Mouse (Mus musculus): ENCODE measurements at regions not wholly inside any gene's neighbourhood (a gene's known extent, or its start where the extent isn't known, plus 50 kb on each side); places are given as distances from the start of the nearest gene placed in this dataset.
A peak's percentile ranks its signal among the peaks of the same experiment; 100 is the strongest.

DNA sequence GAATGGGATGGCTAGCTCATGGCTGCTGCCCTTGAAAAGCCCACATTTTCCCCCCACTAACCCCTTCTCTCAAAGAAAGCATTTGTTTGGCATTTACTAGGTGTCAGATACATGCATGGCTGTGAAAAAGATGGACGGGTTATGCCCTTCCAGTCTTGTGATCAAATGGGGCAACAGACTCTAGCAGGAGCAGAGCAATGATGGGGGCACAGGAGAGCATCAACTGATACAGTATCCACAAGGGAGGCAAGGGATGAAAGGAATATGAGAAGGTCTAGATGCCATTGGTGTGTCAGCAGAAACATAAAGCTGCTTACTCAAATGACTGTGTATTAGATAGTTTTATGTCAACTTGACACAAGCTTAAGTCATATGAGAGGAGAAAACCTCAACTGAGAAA lies 315.9 kb downstream of the Mycn start:
- DNase-seq (ENCODE audit: low read depth): no peak

DNA sequence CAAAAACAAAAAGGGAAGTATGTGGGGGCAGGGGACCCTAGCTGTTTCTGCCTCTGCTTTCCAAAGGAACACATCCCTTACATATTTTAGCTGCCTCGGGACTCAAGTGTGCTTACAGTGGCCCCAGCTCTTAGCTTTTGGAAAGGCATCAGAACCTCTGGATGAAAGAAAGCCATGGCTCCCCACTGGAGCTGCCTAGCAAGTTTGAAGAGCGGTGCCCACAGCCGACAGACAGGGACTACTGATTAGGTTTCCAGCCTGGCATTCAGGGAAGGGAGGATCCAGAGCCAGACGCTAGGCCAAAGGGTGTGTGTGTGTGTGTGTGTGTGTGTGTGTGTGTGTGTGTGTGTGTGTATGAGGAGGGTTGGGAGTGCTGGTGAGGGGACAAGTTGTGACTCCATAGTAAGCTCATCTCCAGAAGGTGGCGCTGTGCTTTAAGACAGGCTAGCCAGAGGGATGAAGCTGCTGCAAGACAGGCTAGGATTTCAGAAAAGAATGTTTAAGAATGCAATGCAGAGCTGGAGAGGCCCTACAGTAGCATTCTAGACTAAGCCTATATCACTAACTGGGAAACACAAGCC lies 318.9 kb downstream of the Mycn start:
- peak; percentile 32 for DNase-seq (ENCODE audit: low read depth)

DNA sequence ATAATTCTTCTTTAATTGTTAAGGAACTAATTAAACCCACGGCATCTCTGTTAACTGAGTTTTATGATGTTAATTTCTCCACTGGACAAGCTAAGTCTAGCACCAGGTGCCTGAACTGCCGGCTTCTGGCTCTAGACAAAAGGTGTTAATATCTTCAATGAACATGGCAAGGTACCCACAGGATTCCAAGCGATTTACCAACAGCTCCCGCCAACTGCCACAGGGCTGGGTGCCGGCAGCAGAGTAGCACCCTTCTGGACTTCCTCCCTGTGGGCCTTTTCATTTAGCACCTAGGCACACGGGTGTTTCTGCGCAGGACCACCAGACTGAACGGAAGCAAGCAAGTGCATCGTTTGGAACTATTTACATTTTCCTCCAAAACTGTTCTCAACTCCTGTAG lies 320.2 kb downstream of the Mycn start:
- DNase-seq (ENCODE audit: low read depth): no peak

DNA sequence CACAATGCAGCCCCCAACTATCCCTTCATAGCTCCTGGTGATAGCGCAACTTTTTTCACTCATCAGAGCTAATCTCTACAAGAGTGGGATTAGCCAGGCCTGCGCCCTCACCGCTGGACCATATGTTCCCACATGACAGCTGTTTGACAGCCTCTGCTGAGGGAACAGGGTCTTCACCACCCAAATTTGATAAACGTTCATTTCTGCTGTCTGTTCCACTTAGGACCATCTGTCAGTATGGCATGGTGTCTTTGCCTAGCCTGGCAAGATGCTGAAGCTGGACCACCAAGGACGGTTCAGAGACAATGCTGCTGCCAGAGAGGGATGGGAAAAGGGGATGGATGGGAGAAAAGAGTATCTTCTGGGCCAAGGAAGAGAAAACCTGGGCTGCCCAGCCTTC lies 321.4 kb downstream of the Mycn start:
- DNase-seq (ENCODE audit: low read depth): no peak

DNA sequence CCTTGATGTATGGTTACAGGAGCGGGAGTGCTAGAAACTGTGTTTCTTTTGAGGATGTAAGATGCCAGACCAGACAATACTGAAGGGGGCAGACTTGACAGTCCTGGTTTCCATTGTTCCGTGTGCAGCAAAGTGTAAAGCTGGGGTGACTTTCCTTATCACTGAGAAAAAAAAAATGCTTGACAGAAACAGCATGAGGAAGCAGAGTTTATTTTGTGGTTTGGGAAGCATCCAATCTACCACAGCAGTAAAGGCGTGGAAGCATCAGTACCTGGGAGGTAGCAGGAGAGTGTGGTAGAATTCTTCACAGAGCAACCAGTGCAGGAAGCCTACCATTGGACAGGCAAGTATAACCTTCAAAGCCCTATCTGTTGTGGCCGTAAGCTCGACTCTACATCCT lies 322.3 kb downstream of the Mycn start:
- DNase-seq (ENCODE audit: low read depth): no peak

DNA sequence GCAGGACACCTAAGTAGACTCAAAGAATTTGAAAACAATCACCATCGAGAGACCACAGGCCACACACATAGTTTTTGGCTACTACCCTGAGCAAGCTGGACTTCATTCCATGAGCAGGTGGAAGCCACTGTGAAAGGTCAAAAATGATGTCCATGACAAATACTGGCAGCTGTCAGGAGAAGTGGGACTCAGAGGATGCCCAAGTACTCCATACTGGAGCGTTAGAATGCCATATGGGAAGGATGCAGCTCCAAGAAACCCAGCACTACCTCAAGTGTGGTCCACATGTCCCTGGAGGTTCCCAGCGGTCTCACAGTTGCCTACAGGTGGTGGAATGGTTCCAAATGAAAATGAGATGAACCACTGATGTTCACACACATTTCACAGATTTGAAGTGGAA lies 329.2 kb downstream of the Mycn start:
- no peak for DNase-seq (ENCODE audit: low read depth)

DNA sequence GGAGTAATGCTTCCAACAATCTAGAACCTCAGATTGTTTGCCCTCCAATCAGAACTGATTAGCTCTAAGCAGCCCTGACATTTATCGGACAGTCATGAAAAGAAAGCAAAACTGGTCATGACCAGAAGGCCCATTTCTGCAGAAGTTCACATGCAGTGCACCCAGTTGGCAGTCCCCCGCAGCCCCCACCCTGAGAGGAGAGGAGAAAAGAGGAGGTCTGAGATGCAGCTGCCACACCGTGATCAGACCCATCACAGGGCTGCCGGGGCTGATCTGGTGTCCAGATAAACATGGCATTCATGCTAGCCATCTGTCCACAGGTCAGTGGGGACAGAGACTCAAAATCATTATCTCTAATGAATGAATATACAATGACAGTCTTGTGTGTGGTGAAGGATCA lies 330.9 kb downstream of the Mycn start:
- no peak for DNase-seq (ENCODE audit: low read depth)

DNA sequence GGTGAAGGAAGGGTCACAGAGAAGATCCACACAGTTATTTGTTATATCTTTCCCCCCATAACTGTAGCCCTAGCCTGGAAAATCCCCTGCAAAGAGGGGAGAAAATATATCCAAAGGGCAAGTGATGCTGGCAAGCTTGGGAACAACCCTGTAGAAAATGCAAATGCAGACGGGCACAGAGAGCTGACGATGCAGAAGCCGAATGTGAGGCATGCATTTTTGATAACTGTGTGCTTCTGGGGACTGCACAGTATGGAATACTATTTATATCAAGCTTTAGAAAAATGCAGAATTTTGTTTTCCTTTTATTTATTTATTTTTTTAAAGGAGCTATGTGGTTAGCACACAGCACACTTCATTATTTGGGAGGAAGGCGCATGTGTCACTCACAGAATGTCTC lies 333.7 kb downstream of the Mycn start:
- DNase-seq (ENCODE audit: low read depth): no peak

DNA sequence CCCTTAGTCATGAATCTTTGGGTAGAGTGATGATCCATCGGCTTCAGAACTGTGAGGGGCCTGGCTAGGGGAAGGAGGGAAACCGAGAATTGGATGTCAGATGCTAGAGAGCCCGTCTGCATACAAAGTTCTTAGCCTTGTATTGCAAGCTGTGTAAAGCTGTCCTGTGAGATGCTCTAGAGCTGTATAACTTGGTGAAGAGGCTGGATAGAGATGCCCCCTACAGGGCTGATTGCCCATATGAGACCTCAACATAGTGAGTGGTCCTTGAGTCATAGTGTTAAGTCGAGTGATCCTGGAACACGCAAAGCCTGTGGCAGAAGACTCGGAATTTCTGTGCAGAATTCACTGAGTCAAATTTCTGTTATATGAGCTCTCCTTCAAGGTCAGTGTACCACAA lies 334.8 kb downstream of the Mycn start:
- no peak for DNase-seq (ENCODE audit: low read depth)

DNA sequence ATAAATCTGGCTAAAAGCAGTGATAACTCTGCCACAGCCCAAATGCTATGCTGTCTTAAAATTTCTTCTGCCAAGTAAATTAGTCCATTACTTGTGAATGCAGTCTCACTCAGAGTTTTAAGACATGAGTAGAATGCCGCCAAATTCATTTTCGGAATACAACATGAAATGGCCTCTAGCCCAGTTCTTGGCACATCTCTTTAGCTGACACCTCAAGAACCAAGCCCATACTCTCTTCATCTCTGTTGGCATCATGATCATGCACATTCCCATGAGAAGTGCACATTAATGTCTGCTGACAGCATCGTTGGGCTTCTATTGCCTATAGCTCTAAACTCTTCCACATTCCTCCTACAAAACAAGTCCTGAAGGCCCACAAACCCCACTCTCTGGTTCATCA lies 336.2 kb downstream of the Mycn start:
- DNase-seq (ENCODE audit: low read depth): no peak

DNA sequence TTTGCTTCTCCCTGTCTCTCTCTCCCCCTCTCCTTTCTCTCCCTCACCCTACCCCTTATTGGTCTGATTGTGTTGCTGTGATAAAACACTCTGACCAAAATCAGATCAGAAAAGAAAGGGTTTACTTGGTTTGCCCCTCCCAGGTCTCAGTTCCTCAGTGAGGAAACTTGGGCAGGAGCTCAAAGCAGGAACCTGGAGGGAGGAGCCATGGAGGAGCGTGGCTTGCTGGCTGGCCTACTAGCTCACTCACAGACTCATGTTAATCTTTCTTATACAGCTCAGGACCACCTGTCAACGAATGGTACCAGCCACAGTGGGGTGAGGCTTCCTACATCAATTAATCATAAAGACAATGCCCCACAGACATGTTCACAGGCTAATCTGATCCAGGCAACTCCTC lies 339.4 kb downstream of the Fam49a start:
- no peak for DNase-seq (ENCODE audit: low read depth)

DNA sequence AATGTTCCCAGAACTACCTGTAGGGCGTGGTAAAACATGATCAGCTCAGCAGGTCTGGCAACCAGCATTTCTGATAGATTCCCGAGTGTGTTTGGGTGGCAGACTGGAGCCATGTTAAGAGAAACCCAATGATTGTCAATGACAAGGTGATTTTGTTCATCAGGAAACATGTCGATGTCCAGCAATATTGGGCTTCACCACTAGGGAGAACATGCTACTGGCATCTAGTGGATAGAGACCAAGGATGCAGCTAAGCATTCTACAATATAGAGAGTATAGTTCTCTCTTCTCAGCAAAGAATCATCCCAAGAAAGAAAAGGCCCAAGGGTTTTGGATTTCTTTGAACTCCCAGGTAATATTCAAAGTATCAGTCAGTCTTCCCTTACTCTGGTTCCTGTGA lies 333.5 kb downstream of the Fam49a start:
- no peak for DNase-seq (ENCODE audit: low read depth)

DNA sequence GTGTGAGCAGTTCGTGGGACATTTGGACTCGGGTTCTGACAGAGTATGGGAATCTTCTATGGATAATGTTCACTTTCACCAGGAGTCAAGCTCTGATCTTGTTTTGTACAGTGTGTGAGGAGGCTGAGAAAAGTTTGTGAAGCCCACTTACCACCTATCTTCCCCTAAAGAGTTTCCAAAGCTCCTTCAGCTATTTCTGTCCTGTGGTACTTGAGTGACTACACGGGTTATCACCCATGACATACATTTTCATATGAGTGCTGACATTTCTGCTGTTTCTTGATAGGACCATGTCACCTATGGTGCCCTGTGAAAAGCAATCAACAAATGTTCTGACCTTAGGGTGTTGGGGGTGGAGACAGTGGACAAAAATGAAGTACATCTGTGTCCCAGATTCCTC lies 332.6 kb downstream of the Fam49a start:
- no peak for DNase-seq (ENCODE audit: low read depth)

DNA sequence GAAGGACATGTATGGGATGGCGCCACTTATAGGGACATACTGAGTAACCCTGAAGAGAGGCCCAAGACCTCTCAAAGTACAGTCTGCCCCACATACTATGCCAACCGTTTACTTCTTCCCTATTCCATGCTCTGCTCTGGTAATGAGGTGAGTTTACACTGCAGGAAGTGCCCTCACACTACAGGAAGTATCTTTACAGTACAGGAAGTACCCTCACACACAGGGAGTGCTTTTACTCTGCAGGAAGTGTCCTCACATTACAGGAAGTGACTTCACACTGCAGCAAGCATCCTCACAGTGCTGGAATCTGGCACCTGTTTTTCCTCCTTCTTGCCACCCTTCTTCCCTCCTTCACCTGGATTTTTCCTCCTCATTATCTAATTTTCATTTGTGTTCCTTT lies 331.4 kb downstream of the Fam49a start:
- DNase-seq (ENCODE audit: low read depth): no peak

DNA sequence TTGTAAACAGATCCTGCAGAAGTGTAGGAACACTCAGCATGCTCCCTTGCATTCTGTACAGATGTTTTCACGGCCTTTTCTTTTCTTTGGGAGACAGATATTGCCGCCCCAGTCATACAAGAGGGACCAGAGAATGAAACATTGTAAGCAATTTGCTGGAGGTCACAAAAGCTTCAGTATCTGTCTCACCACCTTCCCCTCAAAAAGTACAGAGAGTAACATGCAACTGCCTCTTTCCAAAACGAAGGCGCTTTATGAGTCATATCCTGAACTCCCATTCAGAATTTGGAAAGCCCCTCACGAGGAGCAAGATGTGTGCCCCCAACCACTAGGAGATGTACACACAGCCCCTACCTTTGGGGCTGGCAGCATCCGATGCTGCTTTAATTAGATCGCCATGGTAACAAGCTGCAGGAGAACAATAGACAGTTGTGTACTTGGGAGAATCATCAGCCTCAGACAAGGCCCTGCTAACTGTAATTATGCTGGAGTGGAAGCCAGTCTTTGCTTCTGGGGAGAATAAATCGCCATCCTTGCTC lies 328.9 kb downstream of the Fam49a start:
- DNase-seq (ENCODE audit: low read depth): no peak

DNA sequence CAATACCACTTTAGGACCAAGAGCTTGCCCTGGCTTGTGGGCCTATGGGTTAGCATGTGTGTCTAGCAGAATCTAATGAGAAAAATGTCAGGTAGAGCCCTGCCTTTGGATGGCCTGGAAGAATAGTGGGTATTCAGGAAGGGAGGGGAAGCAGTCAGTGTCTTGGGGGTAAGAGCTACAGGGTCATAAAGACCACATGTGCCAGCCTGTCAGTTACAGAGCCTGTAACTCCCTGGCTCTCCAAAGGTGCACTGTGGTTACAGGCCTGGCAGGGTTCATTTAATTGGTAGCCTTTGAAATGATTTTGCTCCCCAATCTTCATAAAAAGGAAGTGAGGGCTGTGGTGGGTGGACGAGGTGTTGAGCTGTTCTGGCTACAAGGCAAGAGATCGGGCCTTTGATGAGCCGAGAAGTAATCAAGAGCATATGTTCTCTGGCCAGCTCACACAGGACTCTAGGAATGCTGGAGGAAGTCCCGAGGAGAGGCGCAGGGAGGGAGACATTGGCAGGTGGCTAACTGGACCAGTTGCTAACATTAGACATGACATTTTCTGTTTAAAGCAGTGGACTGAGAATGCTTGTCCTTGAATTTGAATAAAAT lies 326.9 kb downstream of the Fam49a start:
- no peak for DNase-seq (ENCODE audit: low read depth)

DNA sequence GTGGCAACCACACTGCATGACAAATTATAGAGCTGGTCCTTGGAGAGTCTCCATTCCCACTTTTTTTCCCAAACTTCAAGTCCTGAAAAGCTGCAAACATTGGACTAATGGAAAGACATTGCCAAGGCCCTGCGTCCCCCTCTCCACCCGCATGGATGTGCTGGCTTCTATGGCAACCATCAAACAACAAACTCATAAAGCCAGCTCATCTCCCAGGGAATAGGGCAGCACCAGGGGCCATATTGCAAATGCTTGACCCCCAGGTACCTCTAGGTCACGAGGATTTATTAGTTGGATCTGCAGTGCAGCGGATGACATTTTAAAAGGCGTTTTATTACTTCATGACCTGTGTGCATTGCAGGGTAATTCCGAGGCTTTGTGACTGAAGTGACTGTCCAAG lies 324.5 kb downstream of the Fam49a start:
- no peak for DNase-seq (ENCODE audit: low read depth)

DNA sequence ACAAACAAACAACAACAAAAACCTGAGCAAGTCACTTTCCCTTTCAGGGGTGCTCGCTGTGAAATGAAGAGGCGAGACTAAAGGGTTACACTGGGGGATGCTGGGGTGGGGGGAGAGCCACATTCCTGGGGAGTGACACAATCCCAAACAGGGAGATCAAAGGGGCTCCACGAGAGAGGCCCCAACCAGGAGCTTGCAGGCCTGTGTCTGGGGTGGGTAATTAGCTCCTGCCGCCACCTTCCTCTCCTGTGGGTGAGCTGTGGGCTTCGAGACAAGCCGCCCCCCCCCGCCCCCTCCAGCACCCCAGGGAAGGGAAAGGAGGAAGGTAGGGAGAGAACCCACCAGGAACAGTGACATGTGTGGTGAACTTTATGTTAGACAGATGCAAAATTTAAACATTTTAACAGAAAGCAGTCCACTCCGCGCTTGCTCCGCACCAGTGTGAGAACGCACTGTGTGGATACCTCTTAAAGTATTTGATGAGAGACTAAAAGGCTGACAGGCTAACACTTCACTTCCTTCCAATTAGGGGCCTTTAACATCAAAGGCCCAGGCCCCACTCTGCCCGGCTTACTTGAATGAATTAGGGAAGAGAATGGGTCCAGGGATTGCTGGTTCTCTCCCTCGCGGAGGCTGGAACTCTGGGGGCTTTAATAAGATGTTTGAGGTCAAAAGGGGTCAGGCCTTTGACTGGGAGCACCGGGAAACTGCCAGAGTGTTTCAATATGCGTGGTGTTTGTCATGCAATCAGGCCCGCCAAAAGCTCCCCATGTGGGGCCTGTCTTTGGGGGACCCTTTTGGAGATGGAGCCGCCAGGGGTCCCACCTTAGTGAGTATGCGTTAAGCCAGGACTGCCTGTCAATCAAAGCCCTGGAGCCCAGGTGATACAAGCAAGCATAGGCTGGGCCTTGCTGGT lies 319.6 kb downstream of the Fam49a start:
- DNase-seq (ENCODE audit: low read depth): no peak

DNA sequence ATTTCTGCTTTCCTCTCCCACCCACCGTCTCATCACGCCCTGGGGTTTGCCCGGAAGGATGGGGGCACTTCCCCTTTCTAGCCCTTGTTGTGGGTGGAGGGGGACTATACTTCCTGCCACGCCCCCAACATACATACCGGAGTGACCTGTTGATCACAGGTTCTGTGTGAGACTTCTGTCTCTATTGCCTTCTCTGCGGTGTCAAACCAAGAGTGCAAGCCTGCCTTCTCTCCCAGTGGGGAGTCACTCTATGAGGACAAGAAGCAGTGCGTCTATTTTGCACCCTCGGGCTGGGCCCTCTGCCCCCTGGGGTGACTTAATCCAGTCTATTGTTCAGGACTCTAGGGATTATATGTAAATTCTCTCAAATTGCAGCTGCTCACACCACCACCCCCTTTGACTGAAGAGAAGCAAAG lies 318.8 kb downstream of the Fam49a start:
- DNase-seq (ENCODE audit: low read depth): no peak

DNA sequence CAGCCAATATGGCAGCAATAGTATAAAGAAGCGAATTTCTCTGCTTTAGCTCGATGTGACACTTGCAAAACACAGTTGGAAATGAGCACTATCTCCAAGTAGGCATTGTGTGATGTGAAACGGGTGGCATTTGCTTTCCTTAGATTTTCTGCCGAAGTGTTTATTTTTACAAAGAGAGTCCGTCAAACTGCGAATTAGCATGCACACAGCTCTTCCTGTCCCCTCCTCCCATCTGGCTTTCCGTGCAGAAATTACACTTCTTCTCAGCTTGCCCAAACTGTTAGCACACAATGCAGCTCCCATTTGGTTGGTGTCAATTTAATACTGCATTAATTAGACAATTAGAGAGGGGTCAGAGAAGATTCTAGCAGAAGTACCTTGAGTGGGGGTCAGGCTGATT lies 316.3 kb downstream of the Fam49a start:
- no peak for DNase-seq (ENCODE audit: low read depth)

DNA sequence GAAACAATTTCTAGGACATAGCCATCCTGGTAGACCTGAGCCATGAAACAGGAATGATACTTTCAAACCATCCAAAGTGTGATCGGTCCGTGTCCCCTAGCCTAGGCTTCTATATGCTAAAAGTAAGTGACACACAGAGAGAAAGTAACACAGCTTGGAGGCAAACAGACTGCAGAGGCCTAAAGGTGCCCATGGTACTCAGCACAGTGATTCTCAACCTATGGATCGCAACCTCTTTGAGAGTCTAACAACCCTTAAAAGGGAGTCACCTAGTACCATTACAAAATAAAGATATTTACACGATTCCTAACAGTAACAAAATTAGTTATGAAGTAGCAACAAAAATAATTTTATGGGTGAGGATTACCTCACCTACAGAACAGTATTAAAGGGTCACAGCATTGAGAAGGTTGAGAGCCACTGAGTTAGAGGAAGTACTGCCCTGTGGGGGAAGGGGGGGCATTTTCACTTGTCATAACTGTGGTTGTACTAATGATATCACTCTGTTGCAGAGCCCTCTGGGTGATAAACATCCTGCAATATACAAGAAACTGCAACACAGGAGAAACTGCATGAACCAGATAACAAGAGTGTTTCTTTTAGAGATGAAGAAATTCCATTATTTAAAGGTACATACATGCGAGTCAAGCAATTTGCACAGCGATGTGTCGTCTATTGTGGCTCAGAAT lies 308.8 kb downstream of the Fam49a start:
- peak; percentile 81 for DNase-seq (ENCODE audit: low read depth)

DNA sequence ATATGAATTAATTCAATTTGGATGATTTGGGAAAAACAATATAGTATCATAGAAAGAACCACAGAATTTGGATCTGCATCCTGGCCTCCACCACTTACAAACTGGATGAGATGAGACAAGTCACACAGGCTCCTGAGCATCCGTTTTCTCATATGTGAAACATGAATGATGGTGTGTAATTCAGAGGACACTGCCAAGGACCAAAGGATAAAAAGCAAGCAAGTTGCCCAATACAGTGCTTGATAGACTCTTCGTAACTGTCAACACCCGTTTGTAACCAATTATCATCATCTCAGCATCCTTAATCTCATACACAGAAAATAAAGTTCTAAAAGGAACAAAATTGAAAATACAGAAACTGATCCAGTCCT lies 305.8 kb downstream of the Fam49a start:
- DNase-seq (ENCODE audit: low read depth): no peak
